ENCODE assay signal across 8 mouse cellular contexts in genomic region chr6:21949771-21950448, GRCm38 (mm10). TPM values are rescaled to one million over a fixed set of nuclear protein-coding genes. Genes with fewer than 3 reads are reported as not detected.
DNase-seq lines count a peak whose midpoint lies in the region; ATAC-seq and TF ChIP-seq lines count a peak whose summit lies in the region.

No protein-coding gene starts in this region.

- no peak; the same call in 1 of the 2 replicates for TF ChIP-seq POLR2A in olfactory bulb, adult 2 months (IDR thresholded peaks at IDR 0.05; ENCODE audit: insufficient read depth, low read depth, low read length)
- peak; percentile 38; the same call in 1 of the 2 replicates for TF ChIP-seq POLR2A in thymus, adult 2 months (IDR thresholded peaks at IDR 0.05; ENCODE audit: control insufficient read depth, extremely low read depth, insufficient read depth, low read length, poor library complexity)

- peak; percentile 98 for DNase-seq in ES-CJ7 (ENCODE audit: low read depth, low spot score)
- peak; percentile 98 for DNase-seq in cerebellum, adult 11 months
- DNase-seq in heart, postnatal 36 days, result peak; percentile 96
- DNase-seq in layer of hippocampus, adult 2 months (ENCODE audit: low spot score in 2 of 2), result peak; percentile 97
- peak; percentile 97 for DNase-seq in lung, embryonic 14.5 days
- peak; percentile 97 for DNase-seq in thymus, adult 2 months

- H3K4me1 ChIP-seq in forebrain, embryonic 15.5 days, result peaks cover 13% of the 10 kb centered on the region
- H3K4me1 ChIP-seq in lung, embryonic 14.5 days (ENCODE audit: insufficient read depth), result no peaks in the 10 kb centered on the region
- peaks cover 4% of the 10 kb centered on the region; the same call in 1 of the 2 replicates for H3K4me1 ChIP-seq in olfactory bulb, adult 2 months (ENCODE audit: control insufficient read depth, insufficient read depth, low read length)
- H3K4me1 ChIP-seq in thymus, adult 2 months (replicated peaks; ENCODE audit: control insufficient read depth, insufficient read depth, low read length), result 0 out of 2 replicates have a peak, but pooled peaks cover 4% of the 10 kb centered on the region

- TF ChIP-seq CTCF in layer of hippocampus, adult 2 months (conservative IDR thresholded peaks at IDR 0.05), result no peak
- no peak; the same call in 1 of the 2 replicates for TF ChIP-seq CTCF in lung, embryonic 14.5 days (IDR thresholded peaks at IDR 0.05; ENCODE audit: low read depth)
- TF ChIP-seq CTCF in olfactory bulb, adult 2 months (IDR thresholded peaks at IDR 0.05; ENCODE audit: insufficient read depth, low read depth, low read length), result no peak
- TF ChIP-seq CTCF in thymus, adult 2 months (IDR thresholded peaks at IDR 0.05; ENCODE audit: borderline replicate concordance, control insufficient read depth, extremely low read depth, insufficient read depth, low read length, poor library complexity), result peak; percentile 62; the same call in 1 of the 2 replicates

- H3K4me2 ChIP-seq in forebrain, embryonic 15.5 days (replicated peaks), result peak overlapping the region; percentile 55
- H3K4me2 ChIP-seq in lung, embryonic 14.5 days, result peak overlapping the region; percentile 71

- peak overlapping the region; percentile 99 for H3K27ac ChIP-seq in forebrain, embryonic 15.5 days (replicated peaks)
- peak overlapping the region; percentile 96 for H3K27ac ChIP-seq in layer of hippocampus, adult 2 months
- H3K27ac ChIP-seq in lung, embryonic 14.5 days (ENCODE audit: low read depth), result peak overlapping the region; percentile 99
- H3K27ac ChIP-seq in olfactory bulb, adult 2 months (ENCODE audit: insufficient read depth, low read depth, low read length), result peak overlapping the region; percentile 99
- peak overlapping the region; percentile 88 for H3K27ac ChIP-seq in thymus, adult 2 months (ENCODE audit: control insufficient read depth, insufficient read depth, low read length)

- peak overlapping the region; percentile 77 for H3K9ac ChIP-seq in forebrain, embryonic 15.5 days (replicated peaks)
- H3K9ac ChIP-seq in lung, embryonic 14.5 days, result peak overlapping the region; percentile 80

- no peaks in the 10 kb centered on the region for H3K27me3 ChIP-seq in forebrain, embryonic 15.5 days
- H3K27me3 ChIP-seq in lung, embryonic 14.5 days (ENCODE audit: insufficient read depth, low read length), result no peaks in the 10 kb centered on the region
- no peaks in the 10 kb centered on the region for H3K27me3 ChIP-seq in thymus, adult 2 months (ENCODE audit: control insufficient read depth, insufficient read depth, low read length)

- peak; percentile 97 for ATAC-seq in forebrain, embryonic 15.5 days (replicated peaks)
- peak; percentile 96 for ATAC-seq in lung, embryonic 14.5 days (ENCODE audit: insufficient read depth)

- H3K9me3 ChIP-seq in forebrain, embryonic 15.5 days, result no peaks in the 10 kb centered on the region
- H3K9me3 ChIP-seq in lung, embryonic 14.5 days (ENCODE audit: low read depth, low read length), result no peaks in the 10 kb centered on the region

- peaks cover 11% of the 10 kb centered on the region; the same call in 1 of the 2 replicates for H3K36me3 ChIP-seq in forebrain, embryonic 15.5 days
- H3K36me3 ChIP-seq in lung, embryonic 14.5 days (ENCODE audit: insufficient read depth), result peaks cover 25% of the 10 kb centered on the region
- H3K36me3 ChIP-seq in thymus, adult 2 months (ENCODE audit: control insufficient read depth, insufficient read depth, low read length), result peaks cover 11% of the 10 kb centered on the region

- intact Hi-C loops in heart, postnatal 36 days (cut with DNase I), result loop anchor here (2.0 to 5.0 kb wide), 3 partner anchors 67 to 153 kb away; no protein-coding TSS in a partner anchor

- peak overlapping the region; percentile 80 for H3K4me3 ChIP-seq in forebrain, embryonic 15.5 days
- peak overlapping the region; percentile 84 for H3K4me3 ChIP-seq in layer of hippocampus, adult 2 months
- peak overlapping the region; percentile 69 for H3K4me3 ChIP-seq in lung, embryonic 14.5 days (ENCODE audit: low read depth, low read length)
- H3K4me3 ChIP-seq in olfactory bulb, adult 2 months (ENCODE audit: insufficient read depth, low read depth, low read length), result peak overlapping the region; percentile 58
- H3K4me3 ChIP-seq in thymus, adult 2 months (ENCODE audit: control insufficient read depth, insufficient read depth, low read length), result peak overlapping the region; percentile 87

- 2% methylated on average over 67 of the region's 68 CpGs for WGBS in forebrain, embryonic 15.5 days
- WGBS in lung, embryonic 14.5 days, result under 1% methylated on average over 64 of the region's 68 CpGs
- under 1% methylated on average over 68 of the region's 68 CpGs for WGBS in olfactory bulb, adult 2 months
- under 1% methylated on average over 66 of the region's 68 CpGs for WGBS in thymus, adult 2 months

RNA-seq across cellular contexts. Expression of gene Ing3, which starts 0.5 kb away (rescaled TPM):
- polyA plus RNA-seq in forebrain, embryonic 15.5 days (2015; fragmentation: Nextera tagmentation; extraction: Ambion mirVana), result 70.8 and 71.5 TPM in 2 replicates
- 10 to 100 TPM; 14.1 to 14.4 TPM for total RNA-seq in heart, postnatal 36 days (2021)
- 10 to 100 TPM; 28.2 to 28.8 TPM for total RNA-seq in layer of hippocampus, adult 2 months (2021)
- polyA plus RNA-seq in lung, embryonic 14.5 days (2014; fragmentation: Nextera tagmentation; extraction: Ambion mirVana), result 52.5 and 56.0 TPM in 2 replicates
- polyA plus RNA-seq in olfactory bulb, adult 2 months (2012; ENCODE audit: insufficient read depth, insufficient read length, low replicate concordance, missing spikeins), result not detected in 2 replicates
- 15.9 and 16.8 TPM in 2 replicates for polyA plus RNA-seq in thymus, adult 2 months (2012; rRNA removed)

RNA-seq across cellular contexts. Expression of gene Cped1, which starts 35.8 kb away (rescaled TPM):
- polyA plus RNA-seq in forebrain, embryonic 15.5 days (2015; fragmentation: Nextera tagmentation; extraction: Ambion mirVana), result 3.0 and 3.3 TPM in 2 replicates
- 10 to 100 TPM; 22.1 to 22.2 TPM for total RNA-seq in heart, postnatal 36 days (2021)
- total RNA-seq in layer of hippocampus, adult 2 months (2021), result 1 to 10 TPM; 2.5 to 3.5 TPM
- 36.9 and 42.0 TPM in 2 replicates for polyA plus RNA-seq in lung, embryonic 14.5 days (2014; fragmentation: Nextera tagmentation; extraction: Ambion mirVana)
- polyA plus RNA-seq in olfactory bulb, adult 2 months (2012; ENCODE audit: insufficient read depth, insufficient read length, low replicate concordance, missing spikeins), result not detected in 2 replicates
- 1.7 and 2.4 TPM in 2 replicates for polyA plus RNA-seq in thymus, adult 2 months (2012; rRNA removed)

Comparison
In these comparisons a context has a peak if more than half of its experiments do, and no peak if none do; other contexts are left out.
1. Peak in every context shown above with its lines: DNase-seq, ATAC-seq, H3K4me3 ChIP-seq and H3K27ac ChIP-seq.